Mouse (Mus musculus): Measurements from ENCODE around the gene Trp53bp2.

DNA sequence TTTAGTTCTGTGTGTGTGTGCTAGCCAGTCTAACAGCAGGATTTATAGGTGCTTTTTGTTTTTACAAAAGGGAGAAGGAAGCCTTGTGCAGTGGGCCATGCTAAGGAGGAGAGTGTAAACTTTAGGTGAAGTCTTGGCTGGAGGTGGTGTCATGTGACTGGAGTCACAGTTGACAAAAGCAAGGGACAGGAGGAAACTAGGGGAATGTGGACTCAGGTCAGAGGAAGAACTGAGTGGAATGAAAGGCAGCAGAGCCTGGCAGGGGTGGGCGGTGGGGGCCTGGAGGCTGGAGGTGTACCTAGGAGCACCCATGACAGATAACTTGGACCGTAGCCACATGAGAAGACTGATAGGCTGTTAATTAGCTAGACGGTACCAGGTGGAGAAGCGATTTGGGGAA lies 56.3 kb downstream of the Trp53bp2 start:
- TF ChIP-seq POLR2A (IDR thresholded peaks at IDR 0.05; ENCODE audit: borderline replicate concordance, low read depth, low read length) (no peak), CTCF (IDR thresholded peaks at IDR 0.05; ENCODE audit: low read depth, low read length) (no peak)
